Mouse (Mus musculus) forebrain, embryonic 11.5 days (tissue): ENCODE measurements around the gene Klf13. TPM values are rescaled to one million over a fixed set of nuclear protein-coding genes. Genes with fewer than 3 reads are reported as not detected.
A peak's percentile ranks its signal among the peaks of the same experiment; 100 is the strongest.

Experiments used
- ATAC-seq: fragments of 200-750 bp; cut with Nextera tagmentation; replicated peaks from 2 replicates; pipeline ENCODE4 v1.8.0; 2017; ENCODE audit warnings: moderate TSS enrichment; ENCODE audit not compliant: low FRiP score
- DNase-seq: peaks from one replicate; pipeline ENCODE4 v3.0.0-alpha.2; 2017; ENCODE audit warnings: low spot score
- H3K27ac ChIP-seq: fragments of 300-500 bp; sonication (generic); 2 replicates; pipeline ENCODE4 v1.5.1; 2014; ENCODE audit warnings: low read depth, low read length
- H3K27me3 ChIP-seq: fragments of 300-500 bp; sonication (generic); 2 replicates; pipeline ENCODE4 v1.6.1; 2014; ENCODE audit warnings: mild to moderate bottlenecking, low read length, mixed read lengths; ENCODE audit not compliant: control insufficient read depth, insufficient read depth
- H3K36me3 ChIP-seq: fragments of 300-500 bp; sonication (generic); 2 replicates; pipeline ENCODE4 v1.6.1; 2014; ENCODE audit warnings: mild to moderate bottlenecking, low read length, moderate library complexity, mixed read lengths; ENCODE audit not compliant: control insufficient read depth, insufficient read depth
- H3K4me1 ChIP-seq: fragments of 300-500 bp; sonication (generic); replicated peaks from 2 replicates; pipeline ENCODE4 v1.6.1; 2014; ENCODE audit warnings: low read length, mixed read lengths; ENCODE audit not compliant: control insufficient read depth, insufficient read depth
- H3K4me2 ChIP-seq: fragments of 300-500 bp; sonication (generic); 2 replicates; pipeline ENCODE4 v1.6.1; 2014; ENCODE audit warnings: low read depth, mild to moderate bottlenecking, low read length, moderate library complexity, mixed read lengths; ENCODE audit not compliant: severe bottlenecking
- H3K4me3 ChIP-seq: fragments of 300-500 bp; sonication (generic); 2 replicates; pipeline ENCODE4 v1.5.1; 2014; ENCODE audit warnings: low read depth, low read length
- H3K9ac ChIP-seq: fragments of 300-500 bp; sonication (generic); 2 replicates; pipeline ENCODE4 v1.6.1; 2014; ENCODE audit warnings: low read length
- H3K9me3 ChIP-seq: fragments of 300-500 bp; sonication (generic); 2 replicates; pipeline ENCODE4 v1.6.1; 2016; ENCODE audit warnings: low read length, mixed read lengths; ENCODE audit not compliant: control insufficient read depth
- WGBS: fragments of 180-500 bp; shearing (Covaris S2); extraction: QIAGEN DNeasy Blood & Tissue Kit; methylation state at CpG from one replicate; pipeline ENCODE4 v1.1.7; 2014; 5-methylcytosine and 5-hydroxymethylcytosine counted together
- polyA plus RNA-seq: library from polyadenylated mRNA; unstranded; fragments of >200 nt; fragmentation: Nextera tagmentation; extraction: Ambion mirVana; gene quantifications from 2 replicates; pipeline ENCODE4 v1.2.1, GENCODE M21; 2014

The Klf13 gene
- polyA plus RNA-seq, 1 experiment from 2014 or later: 26.6 TPM

GRCm38 (mm10) chr7:63900411-63900810 is 38.3 kb downstream of the Klf13 start:
- Histone ChIP-seq H3K4me1 (peaks cover 10% of the 10 kb centered on the region), H3K36me3 (no peaks in the 10 kb centered on the region), H3K4me2 (no peak overlapping the region), H3K9me3 (no peaks in the 10 kb centered on the region), H3K27me3 (no peaks in the 10 kb centered on the region), H3K27ac (no peak overlapping the region), H3K4me3 (no peak overlapping the region), H3K9ac (no peak overlapping the region)
- no peak for DNase-seq
- 89% methylated on average over 2 of the region's 2 CpGs for WGBS
- ATAC-seq: no peak

DNA sequence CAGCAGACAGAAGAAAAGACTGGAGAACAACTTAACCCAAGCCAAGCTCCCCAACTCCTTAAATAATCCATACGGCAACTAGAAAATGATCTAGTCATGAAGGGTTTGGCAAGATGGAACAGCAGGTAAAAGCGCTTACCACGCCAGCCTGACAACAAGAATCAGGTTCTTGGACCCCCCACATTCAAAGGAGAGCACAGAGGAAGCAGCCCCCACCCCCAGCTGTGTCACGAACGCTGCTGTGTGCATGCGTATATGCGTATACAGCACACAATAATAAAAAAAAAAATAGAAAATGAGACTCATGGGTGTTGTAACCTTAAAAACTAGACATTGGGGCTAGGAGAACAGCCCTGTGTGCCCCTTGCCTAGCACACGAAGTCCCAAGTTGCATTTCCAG is 38.8 kb downstream of the Klf13 start:
- H3K27me3 ChIP-seq: no peaks in the 10 kb centered on the region
- no peaks in the 10 kb centered on the region for H3K9me3 ChIP-seq
- H3K4me1 ChIP-seq: peaks cover 10% of the 10 kb centered on the region
- H3K4me2 ChIP-seq: no peak overlapping the region
- DNase-seq: no peak
- WGBS: 92% methylated on average over 8 of the region's 8 CpGs
- no peak for ATAC-seq
- no peak overlapping the region for H3K9ac ChIP-seq
- no peak overlapping the region for H3K4me3 ChIP-seq
- H3K36me3 ChIP-seq: no peaks in the 10 kb centered on the region
- H3K27ac ChIP-seq: no peak overlapping the region

DNA sequence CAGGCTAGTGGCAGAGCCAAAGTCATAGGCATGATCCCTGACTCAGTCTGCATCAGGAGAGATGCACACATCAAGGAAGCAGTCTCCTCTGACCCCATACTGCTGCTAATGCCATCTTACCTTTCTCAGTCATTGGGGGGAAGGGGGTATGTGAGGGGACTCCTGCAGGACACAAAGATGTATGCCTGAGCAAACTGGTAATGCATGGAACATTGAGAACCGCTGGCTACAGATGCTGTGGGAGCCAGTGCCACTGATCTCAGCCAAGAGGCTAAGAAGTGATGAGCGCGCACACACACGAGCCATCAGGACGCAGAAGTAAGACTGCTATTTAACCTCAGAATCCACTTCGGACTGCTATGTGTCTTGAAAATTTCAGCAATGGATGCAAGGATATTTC is 40.5 kb downstream of the Klf13 start:
- no peak for DNase-seq
- ATAC-seq: no peak
- H3K27ac ChIP-seq: no peak overlapping the region
- H3K27me3 ChIP-seq: no peaks in the 10 kb centered on the region
- peaks cover 13% of the 10 kb centered on the region for H3K4me1 ChIP-seq
- no peak overlapping the region for H3K4me3 ChIP-seq
- no peak overlapping the region for H3K9ac ChIP-seq
- H3K36me3 ChIP-seq: no peaks in the 10 kb centered on the region
- H3K9me3 ChIP-seq: no peaks in the 10 kb centered on the region
- 89% methylated on average over 6 of the region's 6 CpGs for WGBS
- no peak overlapping the region for H3K4me2 ChIP-seq

GRCm38 (mm10) chr7:63897655-63898054 is 41.1 kb downstream of the Klf13 start:
- Histone ChIP-seq H3K36me3 (no peaks in the 10 kb centered on the region), H3K27me3 (no peaks in the 10 kb centered on the region), H3K9ac (peak overlapping the region; percentile 64), H3K4me1 (peaks cover 13% of the 10 kb centered on the region), H3K4me2 (peak overlapping the region; percentile 54; the same call in 1 of the 2 replicates), H3K9me3 (no peaks in the 10 kb centered on the region), H3K27ac (no peak overlapping the region), H3K4me3 (no peak overlapping the region)
- WGBS: 59% methylated on average over 3 of the region's 3 CpGs
- ATAC-seq (no peak), DNase-seq (no peak)

- peak; percentile 88 for DNase-seq
- Histone ChIP-seq H3K4me1 (peaks cover 13% of the 10 kb centered on the region), H3K4me3 (0 out of 2 replicates have a peak overlapping the region, but pooled peaks have one; percentile 11), H3K27ac (no peak overlapping the region), H3K36me3 (no peaks in the 10 kb centered on the region), H3K9ac (peak overlapping the region; percentile 64), H3K4me2 (peak overlapping the region; percentile 54), H3K9me3 (no peaks in the 10 kb centered on the region), H3K27me3 (no peaks in the 10 kb centered on the region)
- WGBS: 2% methylated on average over 22 of the region's 22 CpGs
- ATAC-seq: peak; percentile 76
Observed at GRCm38 (mm10) chr7:63896968-63897468, 41.7 kb downstream of the Klf13 start.

DNA sequence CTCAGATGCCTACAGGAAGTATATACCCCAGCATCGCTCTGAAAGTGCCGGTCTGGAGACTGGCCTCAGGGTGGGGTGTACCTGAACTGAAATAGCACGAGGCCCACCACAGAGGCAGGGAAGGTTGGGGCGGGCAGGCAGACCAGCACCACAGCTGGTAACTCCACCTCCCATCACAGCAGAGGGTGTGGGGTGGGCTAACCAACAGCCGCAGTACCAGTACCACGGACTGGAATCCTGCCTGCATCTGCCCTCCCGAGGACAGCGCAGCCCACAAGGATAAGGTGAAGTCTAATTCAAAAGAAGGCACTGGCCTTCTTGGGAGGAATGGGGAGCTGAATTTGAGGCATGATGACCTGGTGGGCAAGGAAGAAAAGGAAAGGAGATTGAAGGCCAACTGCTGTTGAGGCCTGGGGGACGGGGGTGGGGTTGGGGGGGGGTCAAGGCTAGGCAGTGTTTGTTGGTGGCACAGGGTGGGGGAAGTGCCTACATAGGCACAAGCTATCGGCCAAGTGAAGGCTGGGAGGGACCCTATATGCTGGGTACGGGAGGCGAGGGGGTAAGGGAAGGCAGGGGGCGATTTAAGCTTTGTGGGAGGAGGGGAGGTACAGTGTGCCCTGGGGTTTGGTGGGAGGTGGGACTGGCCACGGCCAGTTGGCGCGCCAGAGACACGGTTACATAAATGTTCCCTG is 42.3 kb downstream of the Klf13 start:
- no peak overlapping the region for H3K27ac ChIP-seq
- ATAC-seq: peak; percentile 71
- H3K4me1 ChIP-seq: peaks cover 13% of the 10 kb centered on the region

GRCm38 (mm10) chr7:63895223-63895622 is 43.5 kb downstream of the Klf13 start:
- H3K9me3 ChIP-seq: no peaks in the 10 kb centered on the region
- H3K4me2 ChIP-seq: no peak overlapping the region
- no peak overlapping the region for H3K27ac ChIP-seq
- no peak overlapping the region for H3K4me3 ChIP-seq
- H3K9ac ChIP-seq: no peak overlapping the region
- no peaks in the 10 kb centered on the region for H3K36me3 ChIP-seq
- peaks cover 13% of the 10 kb centered on the region for H3K4me1 ChIP-seq
- DNase-seq (no peak), ATAC-seq (no peak)
- no peaks in the 10 kb centered on the region for H3K27me3 ChIP-seq
- 91% methylated on average over 3 of the region's 3 CpGs for WGBS

More for the DNA sequence above, 42.3 kb downstream of the Klf13 start:
- 0 out of 2 replicates have a peak overlapping the region, but pooled peaks have one; percentile 11 for H3K4me3 ChIP-seq
- no peak for DNase-seq
- no peaks in the 10 kb centered on the region for H3K36me3 ChIP-seq
- peak overlapping the region; percentile 44 for H3K9ac ChIP-seq
- peak overlapping the region; percentile 54 for H3K4me2 ChIP-seq
- no peaks in the 10 kb centered on the region for H3K9me3 ChIP-seq
- no peaks in the 10 kb centered on the region for H3K27me3 ChIP-seq
- 16% methylated on average over 17 of the region's 17 CpGs for WGBS

- H3K27me3 ChIP-seq: no peaks in the 10 kb centered on the region
- no peak for ATAC-seq
- no peak overlapping the region for H3K27ac ChIP-seq
- H3K36me3 ChIP-seq: no peaks in the 10 kb centered on the region
- H3K9ac ChIP-seq: no peak overlapping the region
- WGBS: 71% methylated on average over 4 of the region's 4 CpGs
- H3K9me3 ChIP-seq: no peaks in the 10 kb centered on the region
- H3K4me3 ChIP-seq: no peak overlapping the region
- peaks cover 13% of the 10 kb centered on the region for H3K4me1 ChIP-seq
- no peak overlapping the region for H3K4me2 ChIP-seq
- DNase-seq: no peak
Observed at GRCm38 (mm10) chr7:63894662-63895061, 44.1 kb downstream of the Klf13 start.

GRCm38 (mm10) chr7:63893729-63894128 is 45.0 kb downstream of the Klf13 start:
- DNase-seq: no peak
- Histone ChIP-seq H3K27ac (no peak overlapping the region), H3K36me3 (no peaks in the 10 kb centered on the region), H3K9me3 (no peaks in the 10 kb centered on the region), H3K4me3 (no peak overlapping the region), H3K27me3 (no peaks in the 10 kb centered on the region), H3K4me2 (no peak overlapping the region), H3K4me1 (peaks cover 13% of the 10 kb centered on the region), H3K9ac (no peak overlapping the region)
- 69% methylated on average over 4 of the region's 4 CpGs for WGBS
- no peak for ATAC-seq
